Mouse (Mus musculus) liver, adult 2 months (tissue): ENCODE results near the gene Ccdc141.

Experiments
- CTCF ChIP-seq: fragments of 200-500 bp; IDR thresholded peaks from 2 replicates; pipeline ENCODE4 v1.5.1; 2011; ENCODE audit warnings: low read depth, low read length, control low read depth
- POLR2A ChIP-seq: fragments of 200-500 bp; IDR thresholded peaks from 2 replicates; pipeline ENCODE4 v1.6.1; 2011; ENCODE audit warnings: low read length, control low read depth; ENCODE audit not compliant: insufficient read depth; ENCODE audit errors: extremely low read depth

DNA sequence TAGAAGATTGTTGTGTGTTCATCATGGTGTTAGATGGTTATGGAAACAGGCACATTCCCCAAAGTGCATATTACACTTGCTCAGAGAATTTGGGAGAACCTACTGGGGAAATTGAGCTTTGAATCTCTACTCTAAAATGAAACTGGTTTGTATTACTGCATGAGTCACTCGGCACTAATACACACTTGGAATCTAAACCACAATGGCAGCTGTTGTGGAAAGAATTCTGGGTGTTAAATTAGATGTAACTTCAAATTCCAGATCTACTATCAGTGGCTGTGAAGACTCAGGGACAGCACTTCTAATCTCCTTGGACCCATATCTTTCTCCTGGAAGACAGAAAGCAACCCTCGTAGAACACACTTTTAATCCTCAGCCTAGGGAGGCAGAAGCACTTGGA, 149.8 kb downstream of the Ccdc141 start:
- no peak for TF ChIP-seq CTCF
- no peak for TF ChIP-seq POLR2A
